Mouse (Mus musculus) heart, postnatal 0 days (tissue): ENCODE data around the gene Nhp2. TPM values are rescaled to one million over a fixed set of nuclear protein-coding genes. Genes with fewer than 3 reads are reported as not detected.
A peak's percentile ranks its signal among the peaks of the same experiment; 100 is the strongest.
"Not testable (repeated sequence)": the region's sequence is repeated elsewhere in the genome, so short reads cannot be mapped to it uniquely, and the experiment has no call there.

Experiments
- ATAC-seq: fragments of 200-750 bp; cut with Nextera tagmentation; 2 replicates; pipeline ENCODE4 v1.8.0; 2017; ENCODE audit warnings: low read depth, moderate number of reproducible peaks, moderate library complexity; ENCODE audit not compliant: insufficient read depth
- DNase-seq: peaks from one replicate; pipeline ENCODE4 v3.0.0-alpha.2; 2016; ENCODE audit warnings: low spot score
- H3K27ac ChIP-seq: fragments of 300-500 bp; sonication (generic); 2 replicates; pipeline ENCODE4 v1.5.1; 2014; ENCODE audit warnings: low read depth, mild to moderate bottlenecking
- H3K27me3 ChIP-seq: fragments of 300-500 bp; sonication (generic); 2 replicates; pipeline ENCODE4 v1.6.1; 2014; ENCODE audit warnings: low read length, mixed read lengths; ENCODE audit not compliant: control insufficient read depth, insufficient read depth
- H3K36me3 ChIP-seq: fragments of 300-500 bp; sonication (generic); replicated peaks from 2 replicates; pipeline ENCODE4 v1.6.1; 2014; ENCODE audit warnings: low read length, mixed read lengths; ENCODE audit not compliant: control insufficient read depth, insufficient read depth
- H3K4me1 ChIP-seq: fragments of 300-500 bp; sonication (generic); 2 replicates; pipeline ENCODE4 v1.6.1; 2014; ENCODE audit warnings: antibody characterized with exemption; ENCODE audit not compliant: control insufficient read depth, insufficient read depth
- H3K4me2 ChIP-seq: fragments of 300-500 bp; sonication (generic); 2 replicates; pipeline ENCODE4 v1.6.1; 2014; ENCODE audit warnings: low read depth, mild to moderate bottlenecking, low read length, moderate library complexity
- H3K4me3 ChIP-seq: fragments of 300-500 bp; sonication (generic); 2 replicates; pipeline ENCODE4 v1.5.1; 2014; ENCODE audit warnings: low read depth, low read length
- H3K9ac ChIP-seq: fragments of 300-500 bp; sonication (generic); replicated peaks from 2 replicates; pipeline ENCODE4 v1.6.1; 2014; ENCODE audit warnings: low read depth, low read length, mixed read lengths
- H3K9me3 ChIP-seq: fragments of 300-500 bp; sonication (generic); replicated peaks from 2 replicates; pipeline ENCODE4 v1.6.1; 2016; ENCODE audit warnings: low read length; ENCODE audit not compliant: control insufficient read depth
- CTCF ChIP-seq: IDR thresholded peaks from 2 replicates; pipeline ENCODE4 v1.5.1; 2016; ENCODE audit warnings: antibody characterized with exemption, control low read depth, low read depth
- EP300 ChIP-seq: IDR thresholded peaks from 2 replicates; pipeline ENCODE4 v1.6.1; 2016; ENCODE audit warnings: antibody characterized with exemption, low read depth
- WGBS: fragments of 180-500 bp; shearing (Covaris S2); extraction: QIAGEN DNeasy Blood & Tissue Kit; methylation state at CpG from one replicate; pipeline ENCODE4 v1.1.7; 2014; 5-methylcytosine and 5-hydroxymethylcytosine counted together
- polyA plus RNA-seq: library from polyadenylated mRNA; unstranded; fragments of >200 nt; fragmentation: Nextera tagmentation; extraction: Ambion mirVana; gene quantifications from 2 replicates; pipeline ENCODE4 v1.2.1, GENCODE M21; 2015
- total RNA-seq: library from RNA; depleted of rRNA; stranded (reverse); fragments of >200 nt; gene quantifications from 2 replicates; pipeline ENCODE4 v1.2.3, GENCODE M21; 2014; ENCODE audit warnings: low replicate concordance

The Nhp2 gene
- total and polyA plus RNA-seq, 2 experiments from 2014 or later: 34.1 to 59.7 TPM

- Histone ChIP-seq H3K4me3 (no peak overlapping the region), H3K4me2 (no peak overlapping the region), H3K4me1 (peaks cover 17% of the 10 kb centered on the region), H3K27me3 (no peaks in the 10 kb centered on the region), H3K9ac (no peak overlapping the region), H3K36me3 (peaks cover 20% of the 10 kb centered on the region), H3K27ac (peak overlapping the region; percentile 30), H3K9me3 (no peaks in the 10 kb centered on the region)
- TF ChIP-seq EP300 (no peak), CTCF (no peak)
- ATAC-seq (no peak), DNase-seq (no peak)
- WGBS: 74% methylated on average over 6 of the region's 6 CpGs
These were observed 12.7 kb downstream of the Nhp2 start for GRCm38 (mm10) chr11:51632130-51632753.

GRCm38 (mm10) chr11:51633200-51633599 is 13.7 kb downstream of the Nhp2 start:
- not testable (repeated sequence) for H3K27ac ChIP-seq, H3K9ac ChIP-seq, H3K4me3 ChIP-seq, H3K4me2 ChIP-seq, ATAC-seq, DNase-seq, H3K9me3 ChIP-seq, H3K27me3 ChIP-seq
- 88% methylated on average over 7 of the region's 7 CpGs for WGBS
- Histone ChIP-seq H3K36me3 (peaks cover 11% of the 10 kb centered on the region), H3K4me1 (peaks cover 24% of the 10 kb centered on the region)

- no peaks in the 10 kb centered on the region for H3K27me3 ChIP-seq
- no peak overlapping the region for H3K9ac ChIP-seq
- no peaks in the 10 kb centered on the region for H3K9me3 ChIP-seq
- ATAC-seq: no peak
- DNase-seq: no peak
- H3K36me3 ChIP-seq: peaks cover 9% of the 10 kb centered on the region
- no peak overlapping the region for H3K4me3 ChIP-seq
- TF ChIP-seq EP300 (no peak), CTCF (no peak)
- no peak overlapping the region for H3K4me2 ChIP-seq
- H3K4me1 ChIP-seq: peaks cover 25% of the 10 kb centered on the region
- WGBS: 85% methylated on average over 3 of the region's 3 CpGs
- H3K27ac ChIP-seq: no peak overlapping the region
These were observed 14.2 kb downstream of the Nhp2 start for GRCm38 (mm10) chr11:51633721-51634120.

GRCm38 (mm10) chr11:51635127-51635524 is 15.6 kb downstream of the Nhp2 start:
- H3K9me3 ChIP-seq: no peaks in the 10 kb centered on the region
- no peaks in the 10 kb centered on the region for H3K27me3 ChIP-seq
- peak overlapping the region; percentile 67 for H3K4me3 ChIP-seq
- peak overlapping the region; percentile 62 for H3K9ac ChIP-seq
- H3K36me3 ChIP-seq: no peaks in the 10 kb centered on the region
- peaks cover 25% of the 10 kb centered on the region for H3K4me1 ChIP-seq
- H3K4me2 ChIP-seq: peak overlapping the region; percentile 65
- peak overlapping the region; percentile 81 for H3K27ac ChIP-seq
- 6% methylated on average over 6 of the region's 6 CpGs for WGBS
- ATAC-seq: no peak
- TF ChIP-seq EP300 (no peak), CTCF (no peak)
- DNase-seq: no peak

GRCm38 (mm10) chr11:51635525-51636322 is 16.2 kb downstream of the Nhp2 start, which contains the start of gene Rmnd5b:
Gene Rmnd5b (minus strand): TSS chr11:51635896.
- H3K27ac ChIP-seq: peak within 1 kb of the TSS; percentile 81
- 0 out of 2 replicates have a peak, but pooled peaks have one; percentile 2 for TF ChIP-seq CTCF
- peak; percentile 50; the same call in 1 of the 2 replicates for TF ChIP-seq EP300
- peak; percentile 87 for ATAC-seq
- H3K4me2 ChIP-seq: peak within 1 kb of the TSS; percentile 65
- peak within 1 kb of the TSS; percentile 62 for H3K9ac ChIP-seq
- under 1% methylated on average over 60 of the region's 61 CpGs for WGBS
- DNase-seq: peak; percentile 87
- peak within 1 kb of the TSS; percentile 67 for H3K4me3 ChIP-seq
- H3K4me1 ChIP-seq: peaks cover 25% of the 10 kb centered on the region
- no peaks in the 10 kb centered on the region for H3K27me3 ChIP-seq
- no peaks in the 10 kb centered on the region for H3K36me3 ChIP-seq
- no peaks in the 10 kb centered on the region for H3K9me3 ChIP-seq
